Mouse (Mus musculus) neutrophil, adult 83 days (primary cell): ENCODE measurements around the gene Erich4. TPM values are rescaled to one million over a fixed set of nuclear protein-coding genes. Genes with fewer than 3 reads are reported as not detected.

ENCODE experiments used
- total RNA-seq, 2 experiments: library from RNA; stranded (reverse); gene quantifications; one replicate each; pipeline ENCODE4 v1.2.4; 2023

The Erich4 gene
- not detected for total RNA-seq

DNA sequence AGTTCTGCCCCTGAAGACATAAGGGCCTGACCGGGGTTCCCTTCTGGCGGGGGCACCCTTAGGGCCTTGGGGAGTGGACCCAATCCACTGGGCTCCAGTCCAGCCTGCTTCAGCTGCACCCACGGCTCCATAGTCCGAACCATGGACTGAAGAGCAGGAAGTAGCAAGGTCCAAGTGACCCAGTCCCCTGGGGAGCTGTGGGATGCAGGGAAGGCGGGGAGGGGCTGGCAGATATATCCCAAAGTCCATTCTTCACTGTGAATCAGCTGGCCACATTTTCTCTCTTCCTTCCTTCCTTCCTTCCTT, at the start of gene Erich4:
TSS of gene Erich4 (minus strand) at position 187 of the 306 bp plus-strand sequence.

DNA sequence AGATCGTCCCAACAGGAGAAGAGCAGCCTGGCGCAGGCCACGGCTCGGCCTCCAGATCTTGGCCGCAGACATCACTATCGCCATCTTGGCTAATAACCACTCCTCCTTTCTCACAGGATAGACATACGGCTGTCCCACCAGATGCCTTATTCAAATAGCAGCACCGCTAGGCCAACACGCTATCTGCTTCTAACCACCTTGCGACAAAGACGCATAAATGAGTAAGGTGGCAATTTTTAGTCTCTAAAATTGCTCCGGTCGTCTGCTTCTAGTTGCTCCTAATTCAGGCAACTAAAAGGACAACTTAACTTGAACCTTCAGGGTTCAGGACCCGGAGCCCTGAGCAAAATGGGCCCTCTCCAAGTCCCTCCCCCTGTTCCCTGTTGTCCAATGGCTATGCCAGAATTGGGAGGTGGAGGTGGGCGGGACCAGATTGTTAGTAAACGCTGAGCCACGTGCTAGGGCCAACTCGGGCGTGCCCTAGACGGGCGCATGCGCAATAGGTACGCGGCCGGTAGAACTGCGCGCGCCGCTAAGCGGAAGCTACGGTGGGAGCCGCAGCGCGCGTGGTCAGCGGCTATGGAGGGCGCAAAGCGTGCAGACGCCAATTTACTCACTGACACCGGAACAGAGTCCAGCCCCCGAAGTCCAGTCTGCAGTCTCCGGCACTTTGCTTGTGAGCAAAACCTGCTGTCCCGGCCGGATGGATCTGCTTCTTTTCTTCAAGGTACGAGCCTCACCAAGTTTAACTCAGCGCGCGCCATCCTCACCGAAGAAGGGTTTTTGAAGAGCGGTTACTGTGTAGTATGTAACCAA, 43.2 kb upstream of the Erich4 start, which contains the start of the genes Bckdha and Exosc5:
TSS of gene Bckdha (minus strand) at position 325 of the 816 bp plus-strand sequence.
TSS of gene Exosc5 (plus strand) at position 508 of the 816 bp plus-strand sequence.

DNA sequence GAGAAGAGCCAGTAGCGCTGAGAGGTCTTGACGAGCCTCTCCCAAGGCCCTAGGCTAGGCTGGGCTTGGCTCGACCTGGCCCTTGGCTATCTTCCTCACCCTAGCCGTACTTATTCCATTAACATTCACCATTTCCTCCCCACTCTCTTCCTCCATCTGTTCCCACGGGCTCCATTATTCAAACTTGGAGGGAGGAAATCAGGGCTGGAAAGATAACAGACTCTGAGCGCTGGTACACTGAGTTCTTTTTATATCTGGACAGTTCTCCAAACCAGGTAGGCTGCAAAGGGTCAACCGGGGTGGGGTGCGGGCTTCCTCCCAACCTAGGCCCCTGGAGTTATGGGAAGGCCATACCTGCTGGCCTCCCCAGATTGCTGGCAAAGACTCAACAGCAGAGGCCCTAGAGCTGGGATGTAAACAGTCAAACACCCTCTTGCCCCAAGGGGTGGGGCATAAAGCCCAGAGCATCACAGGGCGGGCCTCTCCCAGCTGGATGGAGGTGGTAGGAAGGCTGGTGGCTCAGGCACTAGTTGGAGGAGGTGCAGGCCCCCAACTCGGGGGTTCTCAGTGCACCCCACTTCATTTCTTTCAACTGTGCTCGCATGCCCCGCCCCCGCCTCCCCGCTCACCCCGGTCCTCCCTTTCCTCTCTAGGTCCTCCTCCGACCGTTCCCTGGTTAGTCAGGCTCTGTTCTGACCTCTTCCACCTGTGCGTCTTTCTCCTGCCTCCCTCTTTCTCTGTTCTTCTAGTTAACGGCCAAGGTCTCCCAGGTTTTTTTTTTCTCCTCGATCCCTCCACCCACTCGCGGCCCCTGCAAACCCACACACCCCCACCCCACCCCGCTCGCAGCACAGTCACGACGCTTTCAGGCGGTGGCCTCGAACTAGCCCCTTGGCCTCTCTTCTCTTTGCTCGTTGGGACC, 11.1 kb upstream of the Erich4 start, which contains the start of gene B3gnt8:
TSS of gene B3gnt8 (plus strand) at position 146 of the 922 bp plus-strand sequence.

DNA sequence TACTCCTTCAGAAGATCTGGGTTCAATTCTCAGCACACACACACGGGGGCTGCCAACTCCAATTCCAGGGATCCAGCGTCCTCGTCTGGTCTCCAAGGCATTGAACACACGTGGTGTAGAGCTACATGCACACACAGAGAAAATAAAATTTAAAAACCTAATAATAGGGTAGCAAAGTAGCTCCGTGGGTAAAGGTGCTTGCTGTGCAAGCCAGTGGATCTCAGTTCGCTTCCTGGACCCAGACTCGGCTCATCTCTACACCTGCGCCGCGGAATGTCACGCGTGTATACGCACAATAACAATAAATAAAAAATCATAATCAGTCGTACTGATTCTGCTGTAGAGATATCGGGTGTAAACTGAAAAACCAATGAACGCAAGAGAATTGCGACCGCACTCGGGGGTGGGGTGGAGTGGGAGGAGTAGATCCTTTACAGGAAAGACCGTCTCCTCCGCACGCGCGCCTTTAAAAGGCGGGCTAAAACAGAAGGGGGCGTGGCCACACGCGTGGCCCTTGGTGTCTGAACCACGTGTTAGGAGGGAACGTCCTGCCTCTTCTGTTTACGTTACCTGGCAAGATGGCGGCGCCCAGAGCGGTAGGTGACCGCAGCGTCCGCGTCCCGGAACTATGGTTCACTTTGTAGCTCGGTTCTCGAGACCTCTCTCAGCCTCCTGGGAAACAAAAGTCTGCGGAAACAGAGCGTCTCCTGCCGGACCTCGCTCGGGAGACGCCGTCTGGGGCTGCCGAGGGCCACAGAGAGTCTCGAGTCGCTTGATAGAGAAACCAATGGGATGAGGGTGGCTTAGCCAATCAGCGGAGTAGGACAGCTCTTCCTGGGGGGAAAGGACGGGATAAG, 3.4 kb upstream of the Erich4 start, which contains the start of gene Dmac2:
TSS of gene Dmac2 (plus strand) at position 550 of the 857 bp plus-strand sequence.

Other genes with a start within 250 kb of the Erich4 start
- not detected for gene Cnfn, start 246.2 kb downstream of the Erich4 start, total RNA-seq
- 10 to 100 TPM; 30.2 to 37.9 TPM for gene Lipe, start 217.2 kb downstream of the Erich4 start, total RNA-seq
- gene Cxcl17, start 203.0 kb downstream of the Erich4 start, total RNA-seq, result not detected
- gene Ceacam1, start 138.3 kb downstream of the Erich4 start, total RNA-seq, result 100 to 1,000 TPM; 260 to 292 TPM
- 10 to 100 TPM; 33.7 to 37.6 TPM for gene Ceacam2, start 76.0 kb downstream of the Erich4 start, total RNA-seq
- gene Dmac2, start 3.5 kb upstream of the Erich4 start, total RNA-seq, result 10 to 100 TPM; 15.4 to 16.4 TPM
- 10 to 100 TPM; 18.8 to 19.7 TPM for gene B3gnt8, start 10.8 kb upstream of the Erich4 start, total RNA-seq
- gene Bckdha, start 43.1 kb upstream of the Erich4 start, total RNA-seq, result 10 to 100 TPM; 34.9 to 39.7 TPM
- gene Exosc5, start 43.3 kb upstream of the Erich4 start, total RNA-seq, result 10 to 100 TPM; 29.7 to 32.1 TPM
- under 1 TPM in 1 of 2 experiments, not detected in 1; 0.71 TPM for gene Tmem91, start 59.3 kb upstream of the Erich4 start, total RNA-seq
- 10 to 100 TPM; 24.9 to 25.6 TPM for gene B9d2, start 64.9 kb upstream of the Erich4 start, total RNA-seq
- gene Tgfb1, start 71.1 kb upstream of the Erich4 start, total RNA-seq, result 100 to 1,000 TPM; 177 to 185 TPM
- 10 to 100 TPM; 53.4 to 61.4 TPM for gene Ccdc97, start 103.2 kb upstream of the Erich4 start, total RNA-seq
- 100 to 1,000 TPM; 215 to 216 TPM for gene Hnrnpul1, start 138.9 kb upstream of the Erich4 start, total RNA-seq
- 1 to 10 TPM; 3.4 to 6.4 TPM for gene Axl, start 172.8 kb upstream of the Erich4 start, total RNA-seq
- gene Cyp2s1, start 201.0 kb upstream of the Erich4 start, total RNA-seq, result not detected